Mouse (Mus musculus) kidney, embryonic 16.5 days (tissue): ENCODE results near the gene Nop56. TPM values are rescaled to one million over a fixed set of nuclear protein-coding genes. Genes with fewer than 3 reads are reported as not detected.

Experiments used
- ATAC-seq: fragments of 200-750 bp; cut with Nextera tagmentation; 2 replicates; pipeline ENCODE4 v1.8.0; 2017; ENCODE audit warnings: moderate TSS enrichment; ENCODE audit not compliant: low FRiP score, low TSS enrichment
- H3K27ac ChIP-seq: fragments of 300-500 bp; sonication (generic); 2 replicates; pipeline ENCODE4 v1.5.1; 2014; ENCODE audit warnings: low read length
- H3K27me3 ChIP-seq: fragments of 300-500 bp; sonication (generic); 2 replicates; pipeline ENCODE4 v1.6.1; 2014; ENCODE audit warnings: low read length, control low read depth, mixed read lengths; ENCODE audit not compliant: insufficient read depth
- H3K36me3 ChIP-seq: fragments of 300-500 bp; sonication (generic); 2 replicates; pipeline ENCODE4 v1.6.1; 2014; ENCODE audit warnings: low read length, control low read depth, mixed read lengths; ENCODE audit not compliant: insufficient read depth
- H3K4me1 ChIP-seq: fragments of 300-500 bp; sonication (generic); 2 replicates; pipeline ENCODE4 v1.6.1; 2014; ENCODE audit warnings: low read length, control low read depth, mixed read lengths; ENCODE audit not compliant: insufficient read depth
- H3K4me2 ChIP-seq: fragments of 300-500 bp; sonication (generic); replicated peaks from 2 replicates; pipeline ENCODE4 v1.6.1; 2014; ENCODE audit warnings: low read depth, low read length
- H3K4me3 ChIP-seq: fragments of 300-500 bp; sonication (generic); 2 replicates; pipeline ENCODE4 v1.5.1; 2014; ENCODE audit warnings: mild to moderate bottlenecking, low read length
- H3K9ac ChIP-seq: fragments of 300-500 bp; sonication (generic); replicated peaks from 2 replicates; pipeline ENCODE4 v1.6.1; 2014; ENCODE audit warnings: low read length
- H3K9me3 ChIP-seq: fragments of 300-500 bp; sonication (generic); 2 replicates; pipeline ENCODE4 v1.6.1; 2016; ENCODE audit warnings: low read length, control low read depth
- WGBS: fragments of 180-500 bp; shearing (Covaris S2); extraction: QIAGEN DNeasy Blood & Tissue Kit; methylation state at CpG from one replicate; pipeline ENCODE4 v1.1.7; 2014; 5-methylcytosine and 5-hydroxymethylcytosine counted together
- polyA plus RNA-seq: library from polyadenylated mRNA; unstranded; fragments of >200 nt; fragmentation: Nextera tagmentation; extraction: Ambion mirVana; gene quantifications from 2 replicates; pipeline ENCODE4 v1.2.1, GENCODE M21; 2015

Nop56 gene
- polyA plus RNA-seq, 1 experiment from 2014 or later: 310 TPM

- no peaks in the 10 kb centered on the region for H3K9me3 ChIP-seq
- peak overlapping the region; percentile 71 for H3K4me2 ChIP-seq
- H3K36me3 ChIP-seq: peaks cover 43% of the 10 kb centered on the region
- peak overlapping the region; percentile 90 for H3K4me3 ChIP-seq
- under 1% methylated on average over 10 of the region's 10 CpGs for WGBS
- ATAC-seq: no peak
- H3K9ac ChIP-seq: peak overlapping the region; percentile 89
- H3K4me1 ChIP-seq: peaks cover 28% of the 10 kb centered on the region
- no peaks in the 10 kb centered on the region for H3K27me3 ChIP-seq
- H3K27ac ChIP-seq: peak overlapping the region; percentile 93
Observed at GRCm38 (mm10) chr2:130274862-130275261, 632 bp downstream of the Nop56 start.

GRCm38 (mm10) chr2:130275649-130276048 lies 1.4 kb downstream of the Nop56 start:
- no peak for ATAC-seq
- peaks cover 28% of the 10 kb centered on the region for H3K4me1 ChIP-seq
- 46% methylated on average over 6 of the region's 6 CpGs for WGBS
- H3K9me3 ChIP-seq: no peaks in the 10 kb centered on the region
- H3K36me3 ChIP-seq: peaks cover 51% of the 10 kb centered on the region
- H3K27ac ChIP-seq: no peak overlapping the region
- peak overlapping the region; percentile 89 for H3K9ac ChIP-seq
- H3K27me3 ChIP-seq: no peaks in the 10 kb centered on the region
- H3K4me2 ChIP-seq: peak overlapping the region; percentile 71
- peak overlapping the region; percentile 90 for H3K4me3 ChIP-seq

GRCm38 (mm10) chr2:130279600-130280091 lies 5.4 kb downstream of the Nop56 start:
- H3K9me3 ChIP-seq: no peaks in the 10 kb centered on the region
- no peak overlapping the region for H3K4me2 ChIP-seq
- no peaks in the 10 kb centered on the region for H3K27me3 ChIP-seq
- H3K4me3 ChIP-seq: no peak overlapping the region
- no peak overlapping the region for H3K27ac ChIP-seq
- peaks cover 29% of the 10 kb centered on the region for H3K4me1 ChIP-seq
- peaks cover 69% of the 10 kb centered on the region for H3K36me3 ChIP-seq
- ATAC-seq: no peak
- no peak overlapping the region for H3K9ac ChIP-seq
- 34% methylated on average over 8 of the region's 8 CpGs for WGBS

GRCm38 (mm10) chr2:130280224-130280623 lies 6.0 kb downstream of the Nop56 start:
- 54% methylated on average over 7 of the region's 7 CpGs for WGBS
- peaks cover 69% of the 10 kb centered on the region for H3K36me3 ChIP-seq
- ATAC-seq: no peak
- H3K9me3 ChIP-seq: no peaks in the 10 kb centered on the region
- no peak overlapping the region for H3K9ac ChIP-seq
- no peak overlapping the region for H3K4me3 ChIP-seq
- no peaks in the 10 kb centered on the region for H3K27me3 ChIP-seq
- H3K27ac ChIP-seq: no peak overlapping the region
- no peak overlapping the region for H3K4me2 ChIP-seq
- peaks cover 31% of the 10 kb centered on the region for H3K4me1 ChIP-seq

- no peaks in the 10 kb centered on the region for H3K27me3 ChIP-seq
- H3K27ac ChIP-seq: no peak overlapping the region
- H3K9ac ChIP-seq: no peak overlapping the region
- peaks cover 25% of the 10 kb centered on the region for H3K4me1 ChIP-seq
- H3K4me3 ChIP-seq: no peak overlapping the region
- no peaks in the 10 kb centered on the region for H3K9me3 ChIP-seq
- peaks cover 63% of the 10 kb centered on the region for H3K36me3 ChIP-seq
- WGBS: 75% methylated on average over 4 of the region's 4 CpGs
- no peak overlapping the region for H3K4me2 ChIP-seq
- ATAC-seq: no peak
Observed at GRCm38 (mm10) chr2:130280818-130281217, 6.6 kb downstream of the Nop56 start.

- Histone ChIP-seq H3K9ac (peak within 1 kb of the TSS; percentile 92), H3K36me3 (peaks cover 33% of the 10 kb centered on the region), H3K27me3 (no peaks in the 10 kb centered on the region), H3K9me3 (no peaks in the 10 kb centered on the region), H3K4me1 (peaks cover 12% of the 10 kb centered on the region), H3K27ac (peak within 1 kb of the TSS; percentile 87), H3K4me2 (peak within 1 kb of the TSS; percentile 93), H3K4me3 (peak within 1 kb of the TSS; percentile 93)
- under 1% methylated on average over 51 of the region's 51 CpGs for WGBS
- peak; percentile 90 for ATAC-seq
Observed at GRCm38 (mm10) chr2:130283854-130284654, 9.8 kb downstream of the Nop56 start, which contains the start of gene Idh3b. Gene Idh3b, minus strand, starts transcription at chr2:130284547.

GRCm38 (mm10) chr2:130289086-130289485 lies 14.9 kb downstream of the Nop56 start:
- no peak overlapping the region for H3K27ac ChIP-seq
- 61% methylated on average over 4 of the region's 4 CpGs for WGBS
- no peaks in the 10 kb centered on the region for H3K36me3 ChIP-seq
- H3K27me3 ChIP-seq: no peaks in the 10 kb centered on the region
- ATAC-seq: no peak
- no peaks in the 10 kb centered on the region for H3K9me3 ChIP-seq
- H3K4me2 ChIP-seq: no peak overlapping the region
- H3K4me1 ChIP-seq: peaks cover 14% of the 10 kb centered on the region
- H3K9ac ChIP-seq: no peak overlapping the region
- H3K4me3 ChIP-seq: no peak overlapping the region

GRCm38 (mm10) chr2:130291434-130291833 lies 17.2 kb downstream of the Nop56 start:
- no peaks in the 10 kb centered on the region for H3K9me3 ChIP-seq
- ATAC-seq: peak; percentile 14; the same call in 1 of the 2 replicates
- no peaks in the 10 kb centered on the region for H3K36me3 ChIP-seq
- H3K4me1 ChIP-seq: peaks cover 24% of the 10 kb centered on the region
- no peak overlapping the region for H3K4me3 ChIP-seq
- no peak overlapping the region for H3K27ac ChIP-seq
- H3K4me2 ChIP-seq: no peak overlapping the region
- 2% methylated on average over 8 of the region's 8 CpGs for WGBS
- H3K27me3 ChIP-seq: no peaks in the 10 kb centered on the region; the same call in 1 of the 2 replicates
- no peak overlapping the region for H3K9ac ChIP-seq

GRCm38 (mm10) chr2:130293009-130293408 lies 18.8 kb downstream of the Nop56 start:
- Histone ChIP-seq H3K4me2 (no peak overlapping the region), H3K27ac (no peak overlapping the region), H3K9me3 (no peaks in the 10 kb centered on the region), H3K36me3 (no peaks in the 10 kb centered on the region), H3K4me3 (no peak overlapping the region), H3K9ac (no peak overlapping the region), H3K4me1 (peaks cover 34% of the 10 kb centered on the region), H3K27me3 (peaks cover 5% of the 10 kb centered on the region; the same call in 1 of the 2 replicates)
- ATAC-seq: peak; percentile 16; the same call in 1 of the 2 replicates
- WGBS: 27% methylated on average over 3 of the region's 3 CpGs

GRCm38 (mm10) chr2:130293486-130293885 lies 19.3 kb downstream of the Nop56 start:
- no peak overlapping the region for H3K4me3 ChIP-seq

More at GRCm38 (mm10) chr2:130293486-130293885, 19.3 kb downstream of the Nop56 start:
- H3K27me3 ChIP-seq: peaks cover 5% of the 10 kb centered on the region; the same call in 1 of the 2 replicates
- peak overlapping the region; percentile 43 for H3K27ac ChIP-seq
- H3K9me3 ChIP-seq: no peaks in the 10 kb centered on the region
- no peak overlapping the region; the same call in 1 of the 2 replicates for H3K4me2 ChIP-seq
- peak; percentile 77 for ATAC-seq
- no peaks in the 10 kb centered on the region for H3K36me3 ChIP-seq
- WGBS: 4% methylated on average over 4 of the region's 4 CpGs
- H3K9ac ChIP-seq: no peak overlapping the region
- H3K4me1 ChIP-seq: peaks cover 34% of the 10 kb centered on the region
